Mouse (Mus musculus) intestine, embryonic 15.5 days (tissue): ENCODE data around the gene Crybb2. TPM values are rescaled to one million over a fixed set of nuclear protein-coding genes. Genes with fewer than 3 reads are reported as not detected.

ENCODE experiments used
- polyA plus RNA-seq: library from polyadenylated mRNA; unstranded; fragments of >200 nt; fragmentation: Nextera tagmentation; extraction: Ambion mirVana; gene quantifications from 2 replicates; pipeline ENCODE4 v1.2.1, GENCODE M21; 2015

Crybb2 gene
- polyA plus RNA-seq, 1 experiment from 2014 or later = not detected

Other genes with a start within 250 kb of the Crybb2 start
- 0.39 and 0.40 TPM in 2 replicates for gene Myo18b, start 173.8 kb downstream of the Crybb2 start, polyA plus RNA-seq
- 13.0 and 13.4 TPM in 2 replicates for gene Grk3, start 54.3 kb downstream of the Crybb2 start, polyA plus RNA-seq
- 0.36 and 1.1 TPM in 2 replicates for gene Crybb3, start 11.5 kb upstream of the Crybb2 start, polyA plus RNA-seq
- gene 2900026A02Rik, start 151.1 kb upstream of the Crybb2 start, polyA plus RNA-seq = 10.0 and 10.7 TPM in 2 replicates
- gene Tmem211, start 156.8 kb upstream of the Crybb2 start, polyA plus RNA-seq = not detected in 2 replicates
- 9.6 and 11.3 TPM in 2 replicates for gene Sgsm1, start 240.7 kb upstream of the Crybb2 start, polyA plus RNA-seq